Mouse (Mus musculus) myocyte (in vitro differentiated cells): ENCODE data around the gene Map4k3. TPM values are rescaled to one million over a fixed set of nuclear protein-coding genes. Genes with fewer than 3 reads are reported as not detected.
"Not testable (repeated sequence)": the region's sequence is repeated elsewhere in the genome, so short reads cannot be mapped to it uniquely, and the experiment has no call there.

Experiments used
- H3K27me3 ChIP-seq: one replicate; pipeline ENCODE4 v1.6.1; 2011; ENCODE audit not compliant: control insufficient read depth, insufficient read depth, insufficient read length
- H3K36me3 ChIP-seq: one replicate; pipeline ENCODE4 v1.6.1; 2011; ENCODE audit not compliant: control insufficient read depth, insufficient read depth
- H3K4me2 ChIP-seq: one replicate; pipeline ENCODE4 v1.6.1; 2011; ENCODE audit warnings: low read depth, control low read depth
- H3K4me3 ChIP-seq: one replicate; pipeline ENCODE4 v1.5.1; 2011; ENCODE audit warnings: mild to moderate bottlenecking, control low read depth, moderate library complexity
- H3K79me2 ChIP-seq: one replicate; pipeline ENCODE4 v1.6.1; 2011; ENCODE audit not compliant: control insufficient read depth, insufficient read depth
- H3ac ChIP-seq: one replicate; pipeline ENCODE4 v1.6.1; 2011; ENCODE audit not compliant: control insufficient read depth, insufficient read length
- CEBPB ChIP-seq: IDR thresholded peaks from 2 replicates; pipeline ENCODE4 v1.6.1; 2011; ENCODE audit warnings: mild to moderate bottlenecking, moderate library complexity; ENCODE audit not compliant: poor library complexity, insufficient read depth, severe bottlenecking
- E2F4 ChIP-seq: IDR thresholded peaks from one replicate; pipeline ENCODE4 v1.6.1; 2011; ENCODE audit warnings: mild to moderate bottlenecking, control low read depth, moderate library complexity; ENCODE audit not compliant: insufficient read depth
- MAX ChIP-seq: IDR thresholded peaks from one replicate; pipeline ENCODE4 v1.6.1; 2011; ENCODE audit warnings: low read depth, mild to moderate bottlenecking, control low read depth
- MYOD1 ChIP-seq, 3 experiments: IDR thresholded peaks; one replicate each; pipeline ENCODE4 v1.6.1; 2011; ENCODE audit warnings: control low read depth in 2 of 3, low read depth in 2 of 3, mild to moderate bottlenecking in 2 of 3, moderate library complexity in 1 of 3; ENCODE audit not compliant: insufficient read length in 2 of 3, control insufficient read depth in 1 of 3
- MYOG ChIP-seq, 3 experiments: IDR thresholded peaks; one replicate each; pipeline ENCODE4 v1.6.1; 2011; ENCODE audit warnings: control low read depth in 2 of 3, low read depth in 2 of 3, mild to moderate bottlenecking in 2 of 3; ENCODE audit not compliant: insufficient read length in 2 of 3, control insufficient read depth in 1 of 3, insufficient read depth in 1 of 3
- POLR2A ChIP-seq: IDR thresholded peaks from one replicate; pipeline ENCODE4 v1.6.1; 2011; ENCODE audit warnings: low read depth, mild to moderate bottlenecking, control low read depth, moderate library complexity; ENCODE audit not compliant: insufficient read length
- POLR2AphosphoS2 ChIP-seq: IDR thresholded peaks from one replicate; pipeline ENCODE4 v1.6.1; 2011; ENCODE audit warnings: low read depth, control low read depth; ENCODE audit not compliant: insufficient read length
- REST ChIP-seq: IDR thresholded peaks from one replicate; pipeline ENCODE4 v1.6.1; 2011; ENCODE audit warnings: mild to moderate bottlenecking, control low read depth, moderate library complexity; ENCODE audit not compliant: insufficient read depth, insufficient read length
- SRF ChIP-seq: IDR thresholded peaks from one replicate; pipeline ENCODE4 v1.6.1; 2011; ENCODE audit warnings: low read depth; ENCODE audit not compliant: control insufficient read depth, insufficient read length
- TCF12 ChIP-seq: IDR thresholded peaks from one replicate; pipeline ENCODE4 v1.6.1; 2011; ENCODE audit warnings: mild to moderate bottlenecking, control low read depth; ENCODE audit not compliant: poor library complexity, insufficient read depth, severe bottlenecking
- TCF3 ChIP-seq: IDR thresholded peaks from one replicate; pipeline ENCODE4 v1.6.1; 2011; ENCODE audit warnings: low read depth, control low read depth; ENCODE audit not compliant: insufficient read length
- USF1 ChIP-seq: IDR thresholded peaks from one replicate; pipeline ENCODE4 v1.6.1; 2011; ENCODE audit warnings: low read depth, mild to moderate bottlenecking, control low read depth, moderate library complexity
- polyA plus RNA-seq: library from polyadenylated mRNA; unstranded; fragments of >200 nt; fragmentation: generic; extraction: Trizol; gene quantifications from one replicate; pipeline ENCODE4 v1.2.1, GENCODE M21; 2012; ENCODE audit warnings: missing spikeins

Map4k3 gene
- polyA plus RNA-seq, 1 experiment: 2.8 TPM

- Histone ChIP-seq H3ac (no peak overlapping the region), H3K4me2 (no peak overlapping the region), H3K36me3 (no peaks in the 10 kb centered on the region), H3K4me3 (no peak overlapping the region), H3K79me2 (no peaks in the 10 kb centered on the region), H3K27me3 (no peaks in the 10 kb centered on the region)
- TF ChIP-seq MYOG (IDR thresholded peaks at IDR 0.05; ENCODE audit: control insufficient read depth in 1 of 3, insufficient read depth in 1 of 3, insufficient read length in 2 of 3, low read depth in 2 of 3) (no peak), POLR2A (no peak), REST (no peak), USF1 (no peak), POLR2AphosphoS2 (no peak), TCF3 (no peak), SRF (no peak)
Observed at GRCm38 (mm10) chr17:80577214-80577613, 151.1 kb downstream of the Map4k3 start.

- Histone ChIP-seq H3K79me2 (no peaks in the 10 kb centered on the region), H3K4me2 (no peak overlapping the region), H3K27me3 (no peaks in the 10 kb centered on the region), H3K36me3 (no peaks in the 10 kb centered on the region), H3ac (no peak overlapping the region), H3K4me3 (no peak overlapping the region)
- TF ChIP-seq TCF12 (no peak), TCF3 (no peak), REST (no peak), POLR2AphosphoS2 (no peak), POLR2A (no peak), E2F4 (no peak), MYOD1 (IDR thresholded peaks at IDR 0.05; ENCODE audit: control insufficient read depth in 1 of 3, insufficient read length in 2 of 3, low read depth in 2 of 3) (no peak), MYOG (IDR thresholded peaks at IDR 0.05; ENCODE audit: control insufficient read depth in 1 of 3, insufficient read depth in 1 of 3, insufficient read length in 2 of 3, low read depth in 2 of 3) (no peak), USF1 (no peak), MAX (no peak), CEBPB (no peak)
Observed at GRCm38 (mm10) chr17:80575008-80575407, 153.3 kb downstream of the Map4k3 start.

GRCm38 (mm10) chr17:80574471-80574965 lies 153.8 kb downstream of the Map4k3 start:
- Histone ChIP-seq H3K4me2 (no peak overlapping the region), H3K4me3 (no peak overlapping the region), H3K27me3 (no peaks in the 10 kb centered on the region), H3ac (no peak overlapping the region), H3K36me3 (no peaks in the 10 kb centered on the region), H3K79me2 (no peaks in the 10 kb centered on the region)
- TF ChIP-seq POLR2A (no peak), CEBPB (no peak), MAX (no peak), REST (no peak), MYOG (IDR thresholded peaks at IDR 0.05; ENCODE audit: control insufficient read depth in 1 of 3, insufficient read depth in 1 of 3, insufficient read length in 2 of 3, low read depth in 2 of 3) (no peak), TCF3 (no peak), POLR2AphosphoS2 (no peak)

- Histone ChIP-seq H3K27me3 (no peaks in the 10 kb centered on the region), H3K79me2 (no peaks in the 10 kb centered on the region)
- TF ChIP-seq TCF12 (no peak), MYOD1 (IDR thresholded peaks at IDR 0.05; ENCODE audit: control insufficient read depth in 1 of 3, insufficient read length in 2 of 3, low read depth in 2 of 3) (no peak), MAX (no peak), USF1 (no peak), MYOG (IDR thresholded peaks at IDR 0.05; ENCODE audit: control insufficient read depth in 1 of 3, insufficient read depth in 1 of 3, insufficient read length in 2 of 3, low read depth in 2 of 3) (no peak), POLR2A (no peak)
Observed at GRCm38 (mm10) chr17:80572187-80572935, 155.9 kb downstream of the Map4k3 start.

GRCm38 (mm10) chr17:80571460-80571859 lies 156.8 kb downstream of the Map4k3 start:
- no peak overlapping the region for H3K4me2 ChIP-seq
- H3K27me3 ChIP-seq: no peaks in the 10 kb centered on the region
- H3ac ChIP-seq: no peak overlapping the region
- no peaks in the 10 kb centered on the region for H3K36me3 ChIP-seq
- TF ChIP-seq MYOG (IDR thresholded peaks at IDR 0.05; ENCODE audit: control insufficient read depth in 1 of 3, insufficient read depth in 1 of 3, insufficient read length in 2 of 3, low read depth in 2 of 3): no peak
- TF ChIP-seq POLR2AphosphoS2: no peak
- TF ChIP-seq POLR2A: no peak
- no peak for TF ChIP-seq E2F4
- TF ChIP-seq REST: no peak
- no peak for TF ChIP-seq MYOD1 (IDR thresholded peaks at IDR 0.05; ENCODE audit: control insufficient read depth in 1 of 3, insufficient read length in 2 of 3, low read depth in 2 of 3)
- TF ChIP-seq USF1: no peak
- no peak for TF ChIP-seq TCF12
- no peak for TF ChIP-seq TCF3
- TF ChIP-seq SRF: no peak
- TF ChIP-seq CEBPB: no peak
- TF ChIP-seq MAX: no peak
- no peak overlapping the region for H3K4me3 ChIP-seq
- H3K79me2 ChIP-seq: no peaks in the 10 kb centered on the region

More at GRCm38 (mm10) chr17:80572187-80572935, 155.9 kb downstream of the Map4k3 start:
- Histone ChIP-seq H3K4me3 (no peak overlapping the region), H3ac (no peak overlapping the region), H3K4me2 (no peak overlapping the region), H3K36me3 (no peaks in the 10 kb centered on the region)

- not testable (repeated sequence) for H3K79me2 ChIP-seq
Observed at GRCm38 (mm10) chr17:80569718-80570117, 158.6 kb downstream of the Map4k3 start.

More at GRCm38 (mm10) chr17:80569718-80570117, 158.6 kb downstream of the Map4k3 start:
- H3K36me3 ChIP-seq, H3K27me3 ChIP-seq, H3K4me2 ChIP-seq, H3K4me3 ChIP-seq, H3ac ChIP-seq: not testable (repeated sequence)
